Comparison of ENCODE assay signal across 8 mouse cellular contexts in the genomic region with DNA sequence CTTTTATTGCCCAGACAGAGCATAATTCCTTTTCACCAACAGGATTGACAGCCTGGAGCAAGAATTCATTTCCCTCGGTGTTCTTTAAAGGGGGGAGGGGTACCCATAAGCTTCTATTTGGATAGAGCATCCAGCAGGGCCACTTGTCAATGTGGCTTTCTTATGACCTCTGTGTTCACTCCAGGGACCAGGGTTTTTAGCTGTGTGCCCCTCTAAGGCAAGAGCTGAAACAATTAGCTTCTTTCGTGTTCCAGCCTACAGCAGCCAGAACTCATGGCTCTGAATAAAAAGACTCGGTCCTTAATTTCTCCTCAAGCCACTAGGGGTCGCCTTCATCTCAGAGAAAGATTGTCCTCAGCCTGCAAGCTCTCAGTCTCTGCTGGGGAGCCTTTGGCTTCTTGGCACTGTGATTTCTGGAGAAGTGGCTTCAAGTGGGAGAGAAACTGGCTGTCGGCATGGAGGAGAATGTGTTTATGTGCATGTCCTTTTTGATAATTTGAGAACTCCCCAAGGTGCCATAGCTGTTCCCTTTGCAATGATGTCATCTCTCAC. TPM values are rescaled to one million over a fixed set of nuclear protein-coding genes. Genes with fewer than 3 reads are reported as not detected.
DNase-seq lines count a peak whose midpoint lies in the region; ATAC-seq and TF ChIP-seq lines count a peak whose summit lies in the region.

No protein-coding gene starts in this region.

- ATAC-seq in embryonic facial prominence, embryonic 15.5 days (ENCODE audit: insufficient number of reproducible peaks, low FRiP score, low TSS enrichment, low read depth), result no peak
- ATAC-seq in limb, embryonic 13.5 days (ENCODE audit: low FRiP score, low read depth), result peak; percentile 62; the same call in 1 of the 2 replicates
- peak; percentile 68 for ATAC-seq in midbrain, postnatal 0 days (ENCODE audit: low FRiP score)

- peak overlapping the region; percentile 34 for H3K4me2 ChIP-seq in embryonic facial prominence, embryonic 15.5 days (replicated peaks)
- H3K4me2 ChIP-seq in limb, embryonic 13.5 days (replicated peaks), result peak overlapping the region; percentile 94; the same call in 1 of the 2 replicates
- peak overlapping the region; percentile 31 for H3K4me2 ChIP-seq in midbrain, postnatal 0 days (ENCODE audit: low read depth, low read length, poor library complexity, severe bottlenecking)

- H3K9ac ChIP-seq in embryonic facial prominence, embryonic 15.5 days, result no peak overlapping the region
- no peak overlapping the region for H3K9ac ChIP-seq in limb, embryonic 13.5 days
- no peak overlapping the region for H3K9ac ChIP-seq in midbrain, postnatal 0 days (replicated peaks; ENCODE audit: low read length, poor library complexity, severe bottlenecking)

- TF ChIP-seq CTCF in midbrain, postnatal 0 days (IDR thresholded peaks at IDR 0.05), result peak; percentile 92

- H3K36me3 ChIP-seq in embryonic facial prominence, embryonic 15.5 days, result no peaks in the 10 kb centered on the region
- no peaks in the 10 kb centered on the region for H3K36me3 ChIP-seq in limb, embryonic 13.5 days
- no peaks in the 10 kb centered on the region for H3K36me3 ChIP-seq in midbrain, postnatal 0 days (ENCODE audit: insufficient read depth, low read length)

- no peaks in the 10 kb centered on the region for H3K27me3 ChIP-seq in embryonic facial prominence, embryonic 15.5 days
- peaks cover 9% of the 10 kb centered on the region; the same call in 1 of the 2 replicates for H3K27me3 ChIP-seq in limb, embryonic 13.5 days
- no peaks in the 10 kb centered on the region for H3K27me3 ChIP-seq in midbrain, postnatal 0 days (ENCODE audit: insufficient read depth, low read length)

- H3K27ac ChIP-seq in embryonic facial prominence, embryonic 15.5 days (replicated peaks), result peak overlapping the region; percentile 88; the same call in 1 of the 2 replicates
- peak overlapping the region; percentile 76; the same call in 1 of the 2 replicates for H3K27ac ChIP-seq in limb, embryonic 13.5 days
- H3K27ac ChIP-seq in midbrain, postnatal 0 days (ENCODE audit: low read depth, low read length), result peak overlapping the region; percentile 77

- WGBS in embryonic facial prominence, embryonic 15.5 days, result under 1% methylated on average over 5 of the region's 5 CpGs
- 5% methylated on average over 5 of the region's 5 CpGs for WGBS in limb, embryonic 13.5 days
- under 1% methylated on average over 5 of the region's 5 CpGs for WGBS in midbrain, postnatal 0 days

- peaks cover 33% of the 10 kb centered on the region for H3K4me1 ChIP-seq in embryonic facial prominence, embryonic 15.5 days
- H3K4me1 ChIP-seq in limb, embryonic 13.5 days, result peaks cover 42% of the 10 kb centered on the region
- peaks cover 23% of the 10 kb centered on the region for H3K4me1 ChIP-seq in midbrain, postnatal 0 days (ENCODE audit: insufficient read depth, low read length)

- H3K4me3 ChIP-seq in embryonic facial prominence, embryonic 15.5 days (replicated peaks), result no peak overlapping the region; the same call in 1 of the 2 replicates
- no peak overlapping the region for H3K4me3 ChIP-seq in limb, embryonic 13.5 days
- no peak overlapping the region for H3K4me3 ChIP-seq in midbrain, postnatal 0 days (ENCODE audit: low read depth, low read length)

- peak; percentile 82 for DNase-seq in 416B (ENCODE audit: low read depth)
- peak; percentile 62 to 85 for DNase-seq in adrenal gland, postnatal 36 days
- DNase-seq in heart, adult 9 months (ENCODE audit: low spot score in 2 of 2), result peak; percentile 79 to 90
- peak; percentile 94 for DNase-seq in kidney, adult 9 months
- peak; percentile 94 for DNase-seq in midbrain, postnatal 0 days (ENCODE audit: low spot score)
- DNase-seq in spleen, postnatal 14 days (ENCODE audit: low spot score in 2 of 2), result peak; percentile 27 to 62

- H3K9me3 ChIP-seq in embryonic facial prominence, embryonic 15.5 days (replicated peaks), result peaks cover 5% of the 10 kb centered on the region; the same call in 1 of the 2 replicates
- peaks cover 8% of the 10 kb centered on the region for H3K9me3 ChIP-seq in limb, embryonic 13.5 days
- no peaks in the 10 kb centered on the region for H3K9me3 ChIP-seq in midbrain, postnatal 0 days (ENCODE audit: low read length)

RNA-seq across cellular contexts. Expression of a gene that starts 1.6 kb away (rescaled TPM):
- 10 to 100 TPM; 27.7 to 37.9 TPM for total RNA-seq in adrenal gland, postnatal 36 days (2021)
- 19.7 and 20.9 TPM in 2 replicates for polyA plus RNA-seq in embryonic facial prominence, embryonic 15.5 days (2015; fragmentation: Nextera tagmentation; extraction: Ambion mirVana)
- polyA plus RNA-seq in limb, embryonic 13.5 days (2015; fragmentation: Nextera tagmentation; extraction: Ambion mirVana), result 18.7 and 20.2 TPM in 2 replicates
- 28.2 and 30.5 TPM in 2 replicates for total RNA-seq in midbrain, postnatal 0 days (2014; rRNA removed)
- polyA plus RNA-seq in midbrain, postnatal 0 days (2015; fragmentation: Nextera tagmentation; extraction: Ambion mirVana), result 8.1 and 8.6 TPM in 2 replicates

RNA-seq across cellular contexts. Expression of a gene that starts 23.3 kb away (rescaled TPM):
- under 1 TPM; 0.30 to 0.40 TPM for total RNA-seq in adrenal gland, postnatal 36 days (2021)
- 7.5 and 10.6 TPM in 2 replicates for polyA plus RNA-seq in embryonic facial prominence, embryonic 15.5 days (2015; fragmentation: Nextera tagmentation; extraction: Ambion mirVana)
- 0.84 and 1.00 TPM in 2 replicates for polyA plus RNA-seq in limb, embryonic 13.5 days (2015; fragmentation: Nextera tagmentation; extraction: Ambion mirVana)
- 9.3 and 10.2 TPM in 2 replicates for total RNA-seq in midbrain, postnatal 0 days (2014; rRNA removed)
- polyA plus RNA-seq in midbrain, postnatal 0 days (2015; fragmentation: Nextera tagmentation; extraction: Ambion mirVana), result 7.3 and 8.5 TPM in 2 replicates

RNA-seq across cellular contexts. Expression of a gene that starts 26.2 kb away (rescaled TPM):
- 10 to 100 TPM; 76.8 to 79.3 TPM for total RNA-seq in adrenal gland, postnatal 36 days (2021)
- 88.1 and 91.2 TPM in 2 replicates for polyA plus RNA-seq in embryonic facial prominence, embryonic 15.5 days (2015; fragmentation: Nextera tagmentation; extraction: Ambion mirVana)
- polyA plus RNA-seq in limb, embryonic 13.5 days (2015; fragmentation: Nextera tagmentation; extraction: Ambion mirVana), result 78.3 and 90.2 TPM in 2 replicates
- total RNA-seq in midbrain, postnatal 0 days (2014; rRNA removed), result 51.6 and 60.7 TPM in 2 replicates
- polyA plus RNA-seq in midbrain, postnatal 0 days (2015; fragmentation: Nextera tagmentation; extraction: Ambion mirVana), result 80.1 and 83.1 TPM in 2 replicates

RNA-seq across cellular contexts. Expression of a gene that starts 38.7 kb away (rescaled TPM):
- total RNA-seq in adrenal gland, postnatal 36 days (2021), result 1 to 10 TPM; 4.7 to 5.0 TPM
- polyA plus RNA-seq in embryonic facial prominence, embryonic 15.5 days (2015; fragmentation: Nextera tagmentation; extraction: Ambion mirVana), result 5.3 and 6.1 TPM in 2 replicates
- 7.8 and 8.2 TPM in 2 replicates for polyA plus RNA-seq in limb, embryonic 13.5 days (2015; fragmentation: Nextera tagmentation; extraction: Ambion mirVana)
- total RNA-seq in midbrain, postnatal 0 days (2014; rRNA removed), result 28.7 and 30.0 TPM in 2 replicates
- polyA plus RNA-seq in midbrain, postnatal 0 days (2015; fragmentation: Nextera tagmentation; extraction: Ambion mirVana), result 9.3 and 13.7 TPM in 2 replicates

RNA-seq across cellular contexts. Expression of a gene that starts 38.8 kb away (rescaled TPM):
- total RNA-seq in adrenal gland, postnatal 36 days (2021), result under 1 TPM; 0.20 TPM
- polyA plus RNA-seq in embryonic facial prominence, embryonic 15.5 days (2015; fragmentation: Nextera tagmentation; extraction: Ambion mirVana), result 2.9 and 4.3 TPM in 2 replicates
- polyA plus RNA-seq in limb, embryonic 13.5 days (2015; fragmentation: Nextera tagmentation; extraction: Ambion mirVana), result 2.5 and 2.6 TPM in 2 replicates
- total RNA-seq in midbrain, postnatal 0 days (2014; rRNA removed), result 0.09 TPM in 1 of 2 replicates, not detected in the other
- 1.4 and 1.5 TPM in 2 replicates for polyA plus RNA-seq in midbrain, postnatal 0 days (2015; fragmentation: Nextera tagmentation; extraction: Ambion mirVana)

Comparison
In these comparisons a context has a peak if more than half of its experiments do, and no peak if none do; other contexts are left out.
1. H3K4me2 ChIP-seq: peak in every context shown above with its lines; median percentile 94 in limb, embryonic 13.5 days; 34 in embryonic facial prominence, embryonic 15.5 days; 31 in midbrain, postnatal 0 days.